Mouse (Mus musculus) ovary, postnatal 36 days (tissue): ENCODE results near the gene Tfap4.
A peak's percentile ranks its signal among the peaks of the same experiment; 100 is the strongest.
"Not testable (repeated sequence)": the region's sequence is repeated elsewhere in the genome, so short reads cannot be mapped to it uniquely, and the experiment has no call there.

Source experiments
- DNase-seq: peaks from one replicate; pipeline ENCODE4 v3.0.0; 2022; ENCODE audit warnings: low spot score, mixed read lengths

Gene Tfap4

DNA sequence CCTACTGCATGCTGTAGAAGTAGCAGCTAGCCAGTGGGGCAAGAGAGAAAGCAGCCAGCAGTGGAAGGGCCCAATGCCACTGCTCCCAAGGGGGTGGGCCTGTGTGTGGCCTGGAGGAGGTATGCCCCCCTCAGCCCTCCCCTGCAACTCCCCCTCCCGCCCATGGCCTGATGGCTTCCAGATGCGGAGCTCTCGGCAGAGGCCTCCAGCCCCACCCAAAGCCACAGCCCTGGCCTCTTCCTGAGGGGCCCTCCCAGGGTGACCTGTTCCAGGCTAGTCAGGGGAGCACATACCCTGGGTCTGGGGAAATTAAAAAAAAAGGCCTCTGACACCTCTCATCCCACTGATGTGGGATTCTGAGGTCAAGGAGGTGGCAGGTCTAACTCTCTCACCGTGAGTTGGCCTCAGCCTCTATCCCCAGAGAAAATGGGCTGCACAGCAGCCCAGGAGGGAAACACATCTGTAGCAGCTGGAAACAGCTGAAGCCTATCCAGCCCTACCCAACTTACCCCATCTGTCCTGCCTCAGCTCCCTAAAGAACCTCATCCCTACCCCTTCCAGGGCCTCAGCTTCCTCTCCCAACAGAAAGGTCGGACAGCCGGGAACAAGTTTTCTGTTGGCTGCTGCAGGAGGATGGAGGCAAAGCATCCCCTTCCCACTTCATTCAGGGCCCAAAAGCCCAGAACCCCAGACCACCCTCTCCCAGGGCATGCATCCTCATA is 6.7 kb downstream of the Tfap4 start:
- no peak for DNase-seq

- DNase-seq = no peak
These were observed 7.8 kb downstream of the Tfap4 start for GRCm38 (mm10) chr16:4551885-4552284.

GRCm38 (mm10) chr16:4551056-4551455 is 8.6 kb downstream of the Tfap4 start:
- DNase-seq = peak; percentile 66

- DNase-seq = no peak
These were observed 10.5 kb downstream of the Tfap4 start for GRCm38 (mm10) chr16:4548953-4549688.

DNA sequence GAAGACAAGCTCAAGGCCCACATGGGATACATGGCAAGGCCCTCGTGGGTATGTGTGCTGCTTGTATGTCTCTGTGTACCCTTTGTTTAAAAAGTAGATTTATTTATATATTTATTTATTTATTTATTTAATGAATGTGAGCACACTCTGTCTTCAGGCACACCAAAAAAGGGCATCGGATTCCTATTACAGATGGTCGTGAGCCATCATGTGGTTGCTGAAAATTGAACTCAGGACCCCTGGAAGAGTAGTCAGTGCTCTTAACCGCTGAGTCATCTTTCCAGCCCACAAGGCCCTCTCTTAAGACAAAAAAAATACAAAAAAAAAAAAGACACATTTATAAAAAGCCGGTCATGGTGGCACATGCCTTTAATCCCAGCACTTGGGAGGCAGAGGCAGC is 12.0 kb downstream of the Tfap4 start:
- no peak for DNase-seq

DNA sequence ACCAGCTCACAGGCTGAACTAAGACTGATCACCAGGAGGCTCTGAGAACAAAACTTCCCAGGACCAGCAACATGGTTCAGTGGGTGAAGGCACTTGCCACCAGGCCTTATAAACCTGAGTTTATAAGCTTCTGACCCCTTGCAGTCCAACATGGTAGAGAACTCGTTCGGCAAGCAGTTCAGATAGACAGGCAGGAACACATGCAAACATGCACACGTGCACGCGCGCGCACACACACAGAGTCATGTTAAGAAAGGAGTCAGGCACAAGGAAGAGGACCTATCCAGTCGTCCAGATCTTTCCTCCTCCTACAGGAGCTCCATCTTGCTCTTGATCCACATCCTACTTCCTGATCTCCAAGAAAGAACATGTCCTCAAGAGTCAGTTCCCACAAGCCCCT is 12.8 kb downstream of the Tfap4 start:
- DNase-seq = no peak

GRCm38 (mm10) chr16:4544845-4545244 is 14.8 kb downstream of the Tfap4 start:
- DNase-seq = no peak

DNA sequence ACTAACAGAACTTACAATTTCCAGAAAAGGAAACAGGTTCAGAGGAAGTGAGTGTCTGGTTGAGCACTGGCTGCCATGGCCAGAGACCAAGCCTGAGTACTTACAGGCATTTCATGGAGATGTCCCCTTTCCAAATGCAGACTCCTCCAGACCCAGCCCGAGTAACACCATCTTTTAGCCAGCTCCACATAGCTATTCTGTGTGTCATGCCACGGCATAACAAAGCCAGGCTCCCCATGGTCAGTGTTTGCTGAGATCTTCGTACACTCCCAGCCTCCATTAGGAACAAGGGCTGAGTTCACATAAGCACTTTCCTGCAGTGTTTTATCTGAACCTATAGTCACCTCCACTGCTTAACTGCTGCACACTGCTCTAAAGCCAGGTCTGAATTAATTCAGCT is 16.4 kb downstream of the Tfap4 start:
- DNase-seq = no peak

- DNase-seq = no peak
These were observed 17.3 kb downstream of the Tfap4 start for GRCm38 (mm10) chr16:4542236-4542774.

DNA sequence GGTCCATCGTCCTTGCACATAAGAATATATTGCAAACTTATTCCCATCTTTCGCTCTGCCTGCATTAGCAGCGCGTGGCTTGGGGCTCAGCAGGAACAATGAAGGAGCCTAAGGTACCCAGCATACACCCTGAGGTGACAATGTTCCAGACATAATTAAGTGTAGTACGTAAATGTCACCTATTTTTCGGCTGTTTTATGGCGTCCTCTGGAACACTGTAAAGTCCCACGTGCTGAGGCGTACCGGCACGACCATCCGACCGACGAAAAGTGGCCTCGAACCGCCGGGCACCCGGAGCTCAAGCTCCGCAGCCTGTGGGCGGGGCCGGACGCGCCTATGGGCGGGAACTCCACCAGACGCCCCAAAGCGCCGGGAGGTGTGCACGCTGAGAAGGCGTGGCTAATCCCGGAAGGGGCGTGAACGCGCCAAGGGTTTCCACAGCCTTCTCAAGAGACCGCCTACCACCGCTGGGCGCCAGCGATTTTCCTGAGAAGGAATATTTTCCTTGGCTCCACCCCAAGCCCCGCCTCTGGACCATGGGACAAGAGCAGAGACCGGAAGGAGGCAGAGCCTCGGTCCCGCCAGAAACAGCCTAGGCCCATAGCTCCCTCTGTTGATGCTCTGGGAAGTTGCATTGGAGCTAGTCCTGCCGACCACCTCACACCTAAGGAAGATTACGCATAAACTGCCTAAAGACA is 18.0 kb downstream of the Tfap4 start, which contains the start of gene Srl:
Gene Srl, minus strand, starts transcription at position 316 of the 698 bp plus-strand sequence.
- peak; percentile 100 for DNase-seq

GRCm38 (mm10) chr16:4541033-4541432 is 18.6 kb downstream of the Tfap4 start:
- no peak for DNase-seq

GRCm38 (mm10) chr16:4540064-4540775 is 19.4 kb downstream of the Tfap4 start:
- no peak for DNase-seq

DNA sequence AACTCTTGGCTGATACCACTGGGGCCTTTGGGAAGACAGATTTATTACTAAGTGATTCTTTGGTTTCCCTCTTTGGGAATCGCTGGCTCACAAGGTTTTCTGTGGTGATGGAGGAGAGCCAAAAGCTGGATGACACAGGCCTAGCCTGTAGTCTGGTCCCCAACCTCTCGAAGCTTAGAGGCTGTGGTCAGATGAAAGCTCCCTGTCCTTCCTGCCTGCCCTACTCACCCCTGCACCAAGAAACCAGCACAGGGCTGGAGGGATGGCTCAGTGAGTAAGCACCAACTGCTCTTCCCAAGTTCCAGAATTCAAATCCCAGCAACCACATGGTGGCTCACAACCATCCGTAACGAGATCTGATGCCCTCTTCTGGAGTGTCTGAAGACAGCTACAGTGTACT is 20.1 kb downstream of the Tfap4 start:
- no peak for DNase-seq

GRCm38 (mm10) chr16:4537616-4538358 is 21.9 kb downstream of the Tfap4 start:
- no peak for DNase-seq

DNA sequence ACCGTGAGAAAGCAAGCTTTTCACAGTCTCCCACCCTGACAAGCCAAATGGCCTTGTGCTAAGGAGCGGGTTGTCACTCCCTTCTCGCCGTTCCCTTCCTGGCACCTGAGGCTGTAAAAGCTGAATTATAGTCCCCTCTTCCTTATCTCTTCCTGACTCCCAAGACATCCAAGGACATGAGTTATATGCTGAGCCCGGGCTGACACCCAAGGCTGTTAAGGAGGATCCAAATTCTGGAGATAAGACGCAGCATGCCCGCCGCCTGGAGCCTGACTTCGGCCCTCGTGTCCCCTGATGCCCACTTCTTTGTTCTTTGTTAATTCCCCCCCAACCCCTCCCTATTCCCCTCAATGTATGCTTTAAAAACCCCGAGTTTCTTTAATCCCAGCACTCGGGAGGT is 32.3 kb downstream of the Tfap4 start:
- DNase-seq = not testable (repeated sequence)

- no peak for DNase-seq
These were observed 36.2 kb downstream of the Tfap4 start for GRCm38 (mm10) chr16:4523313-4524004.

- no peak for DNase-seq
These were observed 36.8 kb downstream of the Tfap4 start for GRCm38 (mm10) chr16:4522879-4523278.

DNA sequence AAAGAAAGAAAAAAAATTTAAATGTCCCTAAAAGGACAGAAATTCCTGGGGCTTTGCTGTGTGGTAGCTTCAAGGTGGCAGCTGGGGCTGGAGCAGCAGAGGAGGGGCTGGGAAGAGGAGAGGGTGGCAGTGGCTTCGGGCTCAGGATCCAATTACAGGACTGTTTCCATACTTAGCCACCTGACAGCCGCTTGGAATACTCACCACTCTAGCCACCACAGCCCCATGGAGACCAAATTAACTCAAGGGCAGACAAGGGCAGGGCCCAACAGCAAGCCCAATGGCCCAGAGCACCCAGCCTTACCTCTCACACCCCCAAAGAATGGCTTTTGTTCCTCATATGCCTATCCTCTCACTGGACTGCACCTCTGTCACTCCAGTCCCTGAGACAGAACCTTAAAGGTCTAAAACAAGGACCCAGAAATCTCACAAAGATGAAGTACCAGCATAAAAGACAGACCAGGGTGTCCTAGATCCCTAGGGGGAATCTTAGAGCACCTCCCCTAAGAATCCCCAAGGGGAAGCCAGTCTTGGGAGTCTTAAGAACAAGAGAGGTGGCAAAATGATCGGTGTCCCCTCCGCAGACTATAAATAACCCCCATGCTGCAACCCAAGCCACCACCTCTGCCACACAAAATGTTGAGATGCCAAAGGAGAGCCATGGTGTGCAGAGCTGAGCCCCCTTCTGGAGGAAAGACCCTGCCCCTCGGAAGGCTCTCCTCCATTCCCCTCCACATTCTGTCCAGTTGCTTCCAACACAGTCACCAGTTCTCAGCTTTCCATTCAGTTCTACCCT is 37.7 kb downstream of the Tfap4 start:
- DNase-seq = no peak

GRCm38 (mm10) chr16:4521074-4521667 is 38.5 kb downstream of the Tfap4 start:
- DNase-seq = no peak
